Mouse (Mus musculus) kidney, postnatal 25 days (tissue): ENCODE data around the gene Tomm20l.

ENCODE experiments used
- DNase-seq, 2 experiments: peaks; one replicate each; pipeline ENCODE4 v3.0.0; 2021; ENCODE audit warnings: mixed read lengths in 2 of 2

The Tomm20l gene

DNA sequence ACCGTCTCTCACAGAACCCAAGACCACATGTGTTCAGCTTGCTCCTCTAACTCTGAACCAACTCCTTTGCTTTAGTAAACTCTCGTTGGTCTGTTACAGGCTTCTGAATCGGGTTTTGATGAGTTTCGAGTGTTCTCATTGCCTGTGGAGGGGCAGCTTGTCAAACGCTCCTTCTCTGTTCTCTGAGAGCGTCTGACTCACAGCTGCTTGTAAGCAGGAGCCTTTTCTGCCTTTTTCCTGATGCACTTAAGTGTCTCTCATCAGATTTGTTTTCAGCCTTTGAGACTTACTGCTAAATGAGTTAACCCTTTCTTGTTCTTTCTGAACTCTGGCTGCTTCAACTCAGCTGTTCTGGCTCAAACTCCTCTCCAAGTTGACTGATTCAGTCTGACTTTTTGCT lies 46.7 kb downstream of the Tomm20l start:
- no peak for DNase-seq

DNA sequence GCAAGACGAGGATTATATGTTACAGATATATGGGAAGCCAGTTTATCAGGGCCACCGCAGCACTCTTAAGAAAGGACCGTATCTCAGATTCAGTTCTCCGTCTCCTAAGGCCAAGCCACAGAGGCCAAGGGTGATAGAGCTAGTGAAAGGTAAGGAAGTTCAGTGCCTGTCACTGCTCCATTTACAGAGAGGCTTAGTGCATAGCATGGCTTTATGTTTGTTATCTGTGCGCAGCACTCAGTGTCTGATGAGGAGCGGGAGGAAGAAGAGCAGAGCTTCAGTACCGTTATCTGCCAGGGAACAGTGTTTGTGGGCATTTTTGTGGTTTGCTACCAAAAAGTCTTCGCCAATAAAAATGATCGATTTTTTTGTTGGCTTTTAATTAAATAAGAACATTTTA lies 53.2 kb downstream of the Tomm20l start:
- DNase-seq: no peak

DNA sequence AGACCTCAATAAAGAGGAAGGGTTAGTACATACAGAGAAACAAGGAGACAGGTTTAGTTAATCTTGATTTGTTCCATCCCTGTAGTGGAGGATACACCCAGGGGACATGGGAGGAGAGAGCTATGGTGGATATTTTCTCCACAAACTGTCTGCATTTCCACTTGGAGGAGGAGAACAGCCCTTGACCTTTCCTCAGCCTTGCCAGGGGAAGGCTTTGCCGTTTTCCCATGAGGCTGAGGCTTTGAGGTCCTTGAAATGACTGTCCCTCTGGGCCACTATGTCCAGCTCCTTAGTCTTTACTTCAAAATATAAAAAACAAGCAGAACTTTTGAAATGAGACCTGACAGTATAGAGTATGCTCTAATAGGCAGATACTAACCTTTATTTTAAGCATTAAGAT lies 58.7 kb downstream of the Tomm20l start:
- DNase-seq: no peak
